Mouse (Mus musculus): ENCODE results near the gene Gpr146. TPM values are rescaled to one million over a fixed set of nuclear protein-coding genes. Genes with fewer than 3 reads are reported as not detected.

Gpr146 gene
- total and polyA plus RNA-seq, 2 experiments, result 36.5 to 70.7 TPM

DNA sequence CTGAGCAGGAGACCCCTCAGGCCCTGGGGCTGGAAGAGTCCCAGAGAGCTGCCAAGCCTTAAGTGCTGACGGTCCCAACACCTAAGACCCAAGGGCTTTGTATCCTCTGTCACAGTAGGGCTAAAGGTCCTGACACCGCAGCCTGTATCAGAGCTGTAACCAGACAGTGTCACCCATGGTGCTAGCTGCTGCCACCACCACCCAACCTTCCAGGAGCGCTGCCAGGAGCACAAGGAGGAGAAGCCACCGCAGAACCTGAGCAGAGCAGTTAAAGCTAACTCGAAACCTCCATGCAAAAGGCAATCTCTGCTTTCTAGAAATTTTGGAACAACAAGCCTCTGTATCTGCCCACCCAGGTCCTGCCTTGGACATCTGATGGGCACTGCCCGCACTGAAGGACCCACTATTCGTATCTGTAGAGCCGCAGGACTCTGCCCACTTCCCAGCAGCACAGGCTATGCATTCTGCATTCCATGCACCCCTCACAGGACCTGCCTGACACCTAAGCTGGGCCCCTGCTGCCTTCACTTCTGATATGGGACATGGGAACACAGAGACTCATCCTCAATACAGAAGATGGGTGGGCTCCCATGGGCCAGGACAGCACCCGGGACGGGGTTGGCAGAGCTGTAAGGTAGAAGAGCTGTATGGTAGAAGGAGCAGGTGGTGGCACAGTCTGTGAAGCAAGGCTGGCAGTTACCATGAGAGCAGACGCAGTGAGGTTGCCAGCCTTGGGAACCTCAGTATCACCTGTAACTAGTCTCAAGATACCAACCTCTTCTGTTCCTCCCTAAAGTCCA lies 63.6 kb downstream of the Gpr146 start:
- TF ChIP-seq POLR2A (IDR thresholded peaks at IDR 0.05; ENCODE audit: extremely low read depth, insufficient read depth, low read length) (no peak), CTCF (IDR thresholded peaks at IDR 0.05; ENCODE audit: low read depth, low read length) (no peak)
- no peaks in the 10 kb centered on the region for H3K79me2 ChIP-seq (ENCODE audit: control insufficient read depth, insufficient read depth, low read length)
- no peaks in the 10 kb centered on the region for H3K4me1 ChIP-seq (ENCODE audit: control insufficient read depth, insufficient read depth, low read length)
- 93% methylated on average over 11 of the region's 11 CpGs for WGBS
- H3K36me3 ChIP-seq (ENCODE audit: control insufficient read depth, insufficient read depth, low read length), result no peaks in the 10 kb centered on the region
- DNase-seq (ENCODE audit: extremely low read depth, low read depth, low spot score), result no peak
- no peak overlapping the region for H3K27ac ChIP-seq (replicated peaks; ENCODE audit: insufficient read depth, low read depth, low read length)
- H3K27me3 ChIP-seq (ENCODE audit: control insufficient read depth, insufficient read depth, low read length), result no peaks in the 10 kb centered on the region
- no peak overlapping the region for H3K4me3 ChIP-seq (ENCODE audit: insufficient read depth, low read depth, low read length)
- no peak overlapping the region for H3K9ac ChIP-seq (ENCODE audit: low read depth, low read length)

DNA sequence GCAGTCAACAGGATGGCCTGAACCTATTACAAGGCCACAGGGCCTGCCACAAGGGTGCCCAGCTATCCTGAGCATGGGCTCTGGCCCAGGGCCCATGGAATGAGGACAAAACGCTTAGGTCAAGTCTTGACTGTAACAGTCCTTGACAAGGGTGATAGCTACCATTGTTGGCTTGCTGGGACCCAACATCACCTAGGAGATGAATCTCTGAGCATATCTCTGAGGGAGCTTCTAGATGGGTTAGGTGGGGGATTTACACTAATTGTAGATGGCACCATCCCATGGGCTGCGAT lies 64.2 kb downstream of the Gpr146 start:
- WGBS, result 88% methylated on average over 2 of the region's 2 CpGs
- no peaks in the 10 kb centered on the region for H3K79me2 ChIP-seq (ENCODE audit: control insufficient read depth, insufficient read depth, low read length)
- H3K36me3 ChIP-seq (ENCODE audit: control insufficient read depth, insufficient read depth, low read length), result no peaks in the 10 kb centered on the region
- H3K27me3 ChIP-seq (ENCODE audit: control insufficient read depth, insufficient read depth, low read length), result no peaks in the 10 kb centered on the region
- no peak overlapping the region for H3K27ac ChIP-seq (replicated peaks; ENCODE audit: insufficient read depth, low read depth, low read length)
- DNase-seq (ENCODE audit: extremely low read depth, low read depth, low spot score), result no peak
- no peaks in the 10 kb centered on the region for H3K4me1 ChIP-seq (ENCODE audit: control insufficient read depth, insufficient read depth, low read length)
- H3K4me3 ChIP-seq (ENCODE audit: insufficient read depth, low read depth, low read length), result no peak overlapping the region
- TF ChIP-seq CTCF (IDR thresholded peaks at IDR 0.05; ENCODE audit: low read depth, low read length), result no peak
- TF ChIP-seq POLR2A (IDR thresholded peaks at IDR 0.05; ENCODE audit: extremely low read depth, insufficient read depth, low read length), result no peak
- H3K9ac ChIP-seq (ENCODE audit: low read depth, low read length), result no peak overlapping the region

DNA sequence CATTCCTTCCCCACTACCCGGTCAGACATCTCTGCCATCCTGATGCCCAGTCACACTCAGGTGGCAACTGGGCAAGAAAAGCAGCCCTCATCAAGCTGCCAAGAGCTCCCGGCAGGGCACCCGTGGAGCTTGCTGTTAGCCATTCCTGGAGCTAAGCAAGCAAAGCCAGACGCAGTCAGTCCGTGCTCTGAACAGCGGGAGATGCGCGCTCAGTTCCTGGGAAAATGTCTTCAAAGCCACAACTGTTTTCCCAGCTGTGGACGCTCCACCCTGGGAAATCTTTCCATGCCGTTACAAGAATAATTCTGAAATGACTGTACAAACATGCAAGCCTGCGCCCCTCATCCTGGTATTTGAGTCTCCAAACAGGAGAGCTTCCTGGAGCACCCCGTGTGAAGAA lies 64.9 kb downstream of the Gpr146 start:
- no peak for DNase-seq (ENCODE audit: extremely low read depth, low read depth, low spot score)
- Histone ChIP-seq H3K4me1 (ENCODE audit: control insufficient read depth, insufficient read depth, low read length) (no peaks in the 10 kb centered on the region), H3K4me3 (ENCODE audit: insufficient read depth, low read depth, low read length) (no peak overlapping the region), H3K27me3 (ENCODE audit: control insufficient read depth, insufficient read depth, low read length) (no peaks in the 10 kb centered on the region), H3K9ac (ENCODE audit: low read depth, low read length) (no peak overlapping the region), H3K36me3 (ENCODE audit: control insufficient read depth, insufficient read depth, low read length) (no peaks in the 10 kb centered on the region), H3K79me2 (ENCODE audit: control insufficient read depth, insufficient read depth, low read length) (no peaks in the 10 kb centered on the region), H3K27ac (replicated peaks; ENCODE audit: insufficient read depth, low read depth, low read length) (no peak overlapping the region)
- 91% methylated on average over 12 of the region's 12 CpGs for WGBS
- TF ChIP-seq POLR2A (IDR thresholded peaks at IDR 0.05; ENCODE audit: extremely low read depth, insufficient read depth, low read length) (no peak), CTCF (IDR thresholded peaks at IDR 0.05; ENCODE audit: low read depth, low read length) (no peak)

DNA sequence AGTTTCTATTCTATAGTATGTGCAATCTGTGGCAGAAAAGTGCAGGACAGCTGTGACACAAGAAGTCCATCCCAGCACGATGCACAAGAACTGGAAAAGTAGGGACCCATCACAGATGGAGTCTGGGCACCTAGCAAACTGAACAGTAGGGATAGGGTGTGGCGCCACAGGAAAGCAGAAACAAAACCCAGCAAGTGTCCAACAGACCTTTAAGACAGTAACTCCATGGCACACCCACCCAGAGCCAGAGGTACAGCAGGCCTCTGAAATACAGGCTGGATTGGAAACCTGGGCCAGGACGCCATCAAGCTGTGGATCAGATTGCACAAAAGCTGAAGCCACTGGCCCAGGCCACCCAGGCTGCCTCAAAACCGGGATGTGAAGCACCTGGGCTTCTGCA lies 65.5 kb downstream of the Gpr146 start:
- WGBS, result 81% methylated on average over 4 of the region's 4 CpGs
- Histone ChIP-seq H3K4me1 (ENCODE audit: control insufficient read depth, insufficient read depth, low read length) (no peaks in the 10 kb centered on the region), H3K4me3 (ENCODE audit: insufficient read depth, low read depth, low read length) (no peak overlapping the region), H3K9ac (ENCODE audit: low read depth, low read length) (no peak overlapping the region), H3K79me2 (ENCODE audit: control insufficient read depth, insufficient read depth, low read length) (no peaks in the 10 kb centered on the region), H3K27ac (replicated peaks; ENCODE audit: insufficient read depth, low read depth, low read length) (no peak overlapping the region), H3K36me3 (ENCODE audit: control insufficient read depth, insufficient read depth, low read length) (no peaks in the 10 kb centered on the region), H3K27me3 (ENCODE audit: control insufficient read depth, insufficient read depth, low read length) (no peaks in the 10 kb centered on the region)
- DNase-seq (ENCODE audit: extremely low read depth, low read depth, low spot score), result no peak
- TF ChIP-seq CTCF (IDR thresholded peaks at IDR 0.05; ENCODE audit: low read depth, low read length) (no peak), POLR2A (IDR thresholded peaks at IDR 0.05; ENCODE audit: extremely low read depth, insufficient read depth, low read length) (no peak)

DNA sequence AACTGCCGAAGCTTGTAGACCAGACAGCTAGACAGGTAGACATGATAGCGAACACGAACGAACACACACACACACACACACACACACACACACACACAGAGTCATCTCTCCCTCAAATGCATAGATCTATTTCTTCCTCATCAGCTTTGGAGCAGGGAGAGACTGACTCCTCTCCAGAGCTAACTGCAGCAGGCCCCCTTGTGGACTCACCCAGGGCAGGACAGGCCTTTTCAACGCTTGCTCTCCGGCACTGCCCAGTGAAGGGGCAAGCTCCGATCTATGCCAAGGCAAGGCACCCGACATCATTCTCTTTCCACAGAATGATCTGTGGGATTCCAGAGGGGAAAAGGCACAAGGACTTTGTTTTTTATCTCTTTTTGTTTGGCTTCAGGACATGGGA lies 67.8 kb downstream of the Gpr146 start:
- Histone ChIP-seq H3K4me3 (ENCODE audit: insufficient read depth, low read depth, low read length) (no peak overlapping the region), H3K27me3 (ENCODE audit: control insufficient read depth, insufficient read depth, low read length) (no peaks in the 10 kb centered on the region), H3K27ac (replicated peaks; ENCODE audit: insufficient read depth, low read depth, low read length) (no peak overlapping the region), H3K4me1 (ENCODE audit: control insufficient read depth, insufficient read depth, low read length) (no peaks in the 10 kb centered on the region), H3K36me3 (ENCODE audit: control insufficient read depth, insufficient read depth, low read length) (no peaks in the 10 kb centered on the region), H3K9ac (ENCODE audit: low read depth, low read length) (no peak overlapping the region), H3K79me2 (ENCODE audit: control insufficient read depth, insufficient read depth, low read length) (no peaks in the 10 kb centered on the region)
- 92% methylated on average over 8 of the region's 8 CpGs for WGBS
- DNase-seq (ENCODE audit: extremely low read depth, low read depth, low spot score), result no peak
- TF ChIP-seq CTCF (IDR thresholded peaks at IDR 0.05; ENCODE audit: low read depth, low read length), result no peak
- TF ChIP-seq POLR2A (IDR thresholded peaks at IDR 0.05; ENCODE audit: extremely low read depth, insufficient read depth, low read length), result no peak

Other genes starting within 250 kb of the Gpr146 start
- 0.37 and 0.67 TPM in 2 replicates for gene Prkar1b, start 227.7 kb upstream of the Gpr146 start, total RNA-seq (2014; rRNA removed)
- gene Prkar1b, start 227.7 kb upstream of the Gpr146 start, polyA plus RNA-seq (2012; rRNA removed), result 0.22 and 0.60 TPM in 2 replicates
- 2.7 and 3.5 TPM in 2 replicates for gene Dnaaf5, start 227.5 kb upstream of the Gpr146 start, total RNA-seq (2014; rRNA removed)
- gene Dnaaf5, start 227.5 kb upstream of the Gpr146 start, polyA plus RNA-seq (2012; rRNA removed), result 8.1 and 9.0 TPM in 2 replicates
- 15.6 and 15.8 TPM in 2 replicates for gene Sun1, start 177.1 kb upstream of the Gpr146 start, total RNA-seq (2014; rRNA removed)
- gene Sun1, start 177.1 kb upstream of the Gpr146 start, polyA plus RNA-seq (2012; rRNA removed), result 6.7 and 8.8 TPM in 2 replicates
- gene Get4, start 125.4 kb upstream of the Gpr146 start, total RNA-seq (2014; rRNA removed), result 20.9 and 26.5 TPM in 2 replicates
- 62.3 and 69.1 TPM in 2 replicates for gene Get4, start 125.4 kb upstream of the Gpr146 start, polyA plus RNA-seq (2012; rRNA removed)
- gene Adap1, start 52.1 kb upstream of the Gpr146 start, total RNA-seq (2014; rRNA removed), result 1.5 TPM in 2 replicates
- gene Adap1, start 52.1 kb upstream of the Gpr146 start, polyA plus RNA-seq (2012; rRNA removed), result 0.60 and 1.3 TPM in 2 replicates
- gene Cox19, start 26.3 kb upstream of the Gpr146 start, total RNA-seq (2014; rRNA removed), result 23.6 and 25.2 TPM in 2 replicates
- 82.4 and 86.1 TPM in 2 replicates for gene Cox19, start 26.3 kb upstream of the Gpr146 start, polyA plus RNA-seq (2012; rRNA removed)
- gene Cyp2w1, start 25.1 kb upstream of the Gpr146 start, total RNA-seq (2014; rRNA removed), result not detected in 2 replicates
- not detected in 2 replicates for gene Cyp2w1, start 25.1 kb upstream of the Gpr146 start, polyA plus RNA-seq (2012; rRNA removed)
- 0.18 and 0.54 TPM in 2 replicates for gene C130050O18Rik, start 27.6 kb downstream of the Gpr146 start, total RNA-seq (2014; rRNA removed)
- gene C130050O18Rik, start 27.6 kb downstream of the Gpr146 start, polyA plus RNA-seq (2012; rRNA removed), result 0.56 and 1.6 TPM in 2 replicates
- 0.07 TPM in 1 of 2 replicates, not detected in the other for gene Gper1, start 45.5 kb downstream of the Gpr146 start, total RNA-seq (2014; rRNA removed)
- 0.02 and 0.05 TPM in 2 replicates for gene Gper1, start 45.5 kb downstream of the Gpr146 start, polyA plus RNA-seq (2012; rRNA removed)
- 1.6 and 2.6 TPM in 2 replicates for gene 3110082I17Rik, start 82.8 kb downstream of the Gpr146 start, total RNA-seq (2014; rRNA removed)
- gene 3110082I17Rik, start 82.8 kb downstream of the Gpr146 start, polyA plus RNA-seq (2012; rRNA removed), result 2.2 and 7.4 TPM in 2 replicates
- 3.9 and 5.2 TPM in 2 replicates for gene Zfand2a, start 106.9 kb downstream of the Gpr146 start, total RNA-seq (2014; rRNA removed)
- gene Zfand2a, start 106.9 kb downstream of the Gpr146 start, polyA plus RNA-seq (2012; rRNA removed), result 6.4 and 6.5 TPM in 2 replicates
- gene Uncx, start 165.8 kb downstream of the Gpr146 start, total RNA-seq (2014; rRNA removed), result not detected in 2 replicates
- gene Uncx, start 165.8 kb downstream of the Gpr146 start, polyA plus RNA-seq (2012; rRNA removed), result not detected in 2 replicates